Comparison of ENCODE assay signal across 8 mouse cellular contexts in the genomic region with DNA sequence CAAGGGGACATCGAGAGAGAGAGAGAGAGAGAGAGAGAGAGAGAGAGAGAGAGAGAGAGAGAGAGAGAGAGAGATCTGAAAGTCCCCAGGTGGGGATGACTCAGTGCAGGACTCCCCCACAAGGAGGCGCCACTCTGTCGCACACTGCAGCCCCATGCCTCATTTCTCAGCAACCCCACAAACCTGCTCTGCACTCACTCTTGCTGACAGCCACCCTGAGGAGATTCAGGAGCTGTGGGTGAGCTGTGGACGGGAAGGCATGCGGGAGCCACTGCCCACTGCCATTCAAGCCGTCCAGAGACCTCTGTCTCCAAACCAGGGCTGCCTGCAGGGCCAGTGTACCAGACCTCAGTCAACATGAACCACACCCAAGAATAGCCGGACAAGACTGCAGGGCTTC. TPM values are rescaled to one million over a fixed set of nuclear protein-coding genes. Genes with fewer than 3 reads are reported as not detected.
DNase-seq lines count a peak whose midpoint lies in the region; ATAC-seq and TF ChIP-seq lines count a peak whose summit lies in the region.

No protein-coding gene starts in this region.

- peak; percentile 30; the same call in 1 of the 2 replicates for TF ChIP-seq CTCF in testis, adult 2 months (IDR thresholded peaks at IDR 0.05; ENCODE audit: control insufficient read depth, insufficient read depth, insufficient replicate concordance, low read depth, low read length)
- TF ChIP-seq CTCF in stomach, postnatal 0 days (IDR thresholded peaks at IDR 0.05; ENCODE audit: low read depth) = peak; percentile 79

- no peak overlapping the region for H3K27ac ChIP-seq in forebrain, embryonic 14.5 days (ENCODE audit: low read depth, low read length)
- no peak overlapping the region for H3K27ac ChIP-seq in forebrain, embryonic 13.5 days
- no peak overlapping the region for H3K27ac ChIP-seq in testis, adult 2 months (ENCODE audit: control insufficient read depth, insufficient read depth, low read depth, low read length)
- H3K27ac ChIP-seq in limb, embryonic 12.5 days = no peak overlapping the region
- H3K27ac ChIP-seq in stomach, postnatal 0 days (replicated peaks) = no peak overlapping the region

- H3K4me2 ChIP-seq in forebrain, embryonic 14.5 days (ENCODE audit: low read length) = no peak overlapping the region
- H3K4me2 ChIP-seq in forebrain, embryonic 13.5 days = no peak overlapping the region
- H3K4me2 ChIP-seq in limb, embryonic 12.5 days = no peak overlapping the region
- no peak overlapping the region for H3K4me2 ChIP-seq in stomach, postnatal 0 days (replicated peaks; ENCODE audit: low read depth)

- ATAC-seq in forebrain, embryonic 14.5 days = no peak
- no peak for ATAC-seq in forebrain, embryonic 13.5 days
- ATAC-seq in limb, embryonic 12.5 days (ENCODE audit: insufficient number of reproducible peaks, insufficient read depth, low FRiP score, low TSS enrichment, low read depth) = no peak; the same call in 1 of the 2 replicates
- no peak for ATAC-seq in stomach, postnatal 0 days (ENCODE audit: low FRiP score, low TSS enrichment)

- no peaks in the 10 kb centered on the region for H3K36me3 ChIP-seq in forebrain, embryonic 14.5 days (ENCODE audit: control insufficient read depth, insufficient read depth, low read length)
- no peaks in the 10 kb centered on the region for H3K36me3 ChIP-seq in forebrain, embryonic 13.5 days (ENCODE audit: poor library complexity, severe bottlenecking)
- H3K36me3 ChIP-seq in testis, adult 2 months (ENCODE audit: control insufficient read depth, insufficient read depth, low read length) = no peaks in the 10 kb centered on the region
- H3K36me3 ChIP-seq in limb, embryonic 12.5 days = no peaks in the 10 kb centered on the region
- peaks cover 1% of the 10 kb centered on the region; the same call in 1 of the 2 replicates for H3K36me3 ChIP-seq in stomach, postnatal 0 days (ENCODE audit: control insufficient read depth, insufficient read depth, low read length)

- DNase-seq in forebrain, embryonic 14.5 days (ENCODE audit: low spot score) = peak; percentile 18
- DNase-seq in testis, postnatal 14 days (ENCODE audit: low spot score) = no peak
- peak; percentile 50 for DNase-seq in forelimb bud, embryonic 11.5 days (ENCODE audit: low read depth, low spot score)
- peak; percentile 75 for DNase-seq in stomach, postnatal 0 days (ENCODE audit: low spot score)
- no peak for DNase-seq in right cerebral cortex, adult 2 months (ENCODE audit: low spot score in 2 of 2)

- WGBS in forebrain, embryonic 14.5 days = 26% methylated on average over 7 of the region's 7 CpGs
- 20% methylated on average over 7 of the region's 7 CpGs for WGBS in forebrain, embryonic 13.5 days
- WGBS in limb, embryonic 12.5 days = 18% methylated on average over 7 of the region's 7 CpGs
- WGBS in stomach, postnatal 0 days = 8% methylated on average over 7 of the region's 7 CpGs

- H3K9ac ChIP-seq in forebrain, embryonic 14.5 days (ENCODE audit: low read length) = no peak overlapping the region
- no peak overlapping the region for H3K9ac ChIP-seq in forebrain, embryonic 13.5 days
- H3K9ac ChIP-seq in limb, embryonic 12.5 days (replicated peaks) = 0 out of 2 replicates have a peak overlapping the region, but pooled peaks have one; percentile 40
- no peak overlapping the region for H3K9ac ChIP-seq in stomach, postnatal 0 days (ENCODE audit: low read length)

- no peaks in the 10 kb centered on the region for H3K9me3 ChIP-seq in forebrain, embryonic 14.5 days (replicated peaks; ENCODE audit: control insufficient read depth, low read length)
- no peaks in the 10 kb centered on the region for H3K9me3 ChIP-seq in forebrain, embryonic 13.5 days (replicated peaks)
- no peaks in the 10 kb centered on the region for H3K9me3 ChIP-seq in limb, embryonic 12.5 days
- H3K9me3 ChIP-seq in stomach, postnatal 0 days (ENCODE audit: control insufficient read depth, low read length) = no peaks in the 10 kb centered on the region

- H3K4me3 ChIP-seq in forebrain, embryonic 14.5 days (ENCODE audit: low read depth, low read length) = no peak overlapping the region
- no peak overlapping the region for H3K4me3 ChIP-seq in forebrain, embryonic 13.5 days
- no peak overlapping the region for H3K4me3 ChIP-seq in testis, adult 2 months (ENCODE audit: control insufficient read depth, low read depth, low read length)
- no peak overlapping the region for H3K4me3 ChIP-seq in limb, embryonic 12.5 days (replicated peaks)
- H3K4me3 ChIP-seq in stomach, postnatal 0 days (ENCODE audit: low read depth, low read length) = no peak overlapping the region

- no peak for TF ChIP-seq EP300 in stomach, postnatal 0 days (optimal IDR thresholded peaks at IDR 0.05)

- H3K27me3 ChIP-seq in forebrain, embryonic 14.5 days (replicated peaks; ENCODE audit: control insufficient read depth, insufficient read depth, low read length) = no peaks in the 10 kb centered on the region
- H3K27me3 ChIP-seq in forebrain, embryonic 13.5 days = no peaks in the 10 kb centered on the region
- no peaks in the 10 kb centered on the region for H3K27me3 ChIP-seq in testis, adult 2 months (ENCODE audit: control insufficient read depth, insufficient read depth, low read length)
- peaks cover 19% of the 10 kb centered on the region for H3K27me3 ChIP-seq in limb, embryonic 12.5 days
- H3K27me3 ChIP-seq in stomach, postnatal 0 days (ENCODE audit: control insufficient read depth, insufficient read depth, low read length) = no peaks in the 10 kb centered on the region

- H3K4me1 ChIP-seq in forebrain, embryonic 14.5 days (ENCODE audit: control insufficient read depth, insufficient read depth, low read length) = no peaks in the 10 kb centered on the region
- peaks cover 8% of the 10 kb centered on the region; the same call in 1 of the 2 replicates for H3K4me1 ChIP-seq in forebrain, embryonic 13.5 days
- 0 out of 2 replicates have a peak, but pooled peaks cover 2% of the 10 kb centered on the region for H3K4me1 ChIP-seq in testis, adult 2 months (ENCODE audit: control insufficient read depth, insufficient read depth, low read length)
- H3K4me1 ChIP-seq in limb, embryonic 12.5 days (replicated peaks) = peaks cover 36% of the 10 kb centered on the region
- peaks cover 13% of the 10 kb centered on the region; the same call in 1 of the 2 replicates for H3K4me1 ChIP-seq in stomach, postnatal 0 days (replicated peaks; ENCODE audit: control insufficient read depth, insufficient read depth)

- no peak for TF ChIP-seq POLR2A in testis, adult 2 months (IDR thresholded peaks at IDR 0.05; ENCODE audit: control insufficient read depth, low read depth, low read length)

RNA-seq across cellular contexts. Expression of a gene that starts 23.7 kb away (rescaled TPM):
- polyA plus RNA-seq in forebrain, embryonic 14.5 days (2014; fragmentation: Nextera tagmentation; extraction: Ambion mirVana) = 0.22 and 0.42 TPM in 2 replicates
- 0.19 TPM in 2 replicates for polyA plus RNA-seq in forebrain, embryonic 13.5 days (2015; fragmentation: Nextera tagmentation; extraction: Ambion mirVana)
- polyA plus RNA-seq in testis, adult 2 months (2012; rRNA removed) = 0.22 and 0.90 TPM in 2 replicates
- polyA plus RNA-seq in limb, embryonic 12.5 days (2016; fragmentation: Nextera tagmentation; extraction: Ambion mirVana) = 0.73 and 0.98 TPM in 2 replicates
- 3.0 and 3.2 TPM in 2 replicates for polyA plus RNA-seq in stomach, postnatal 0 days (2015; fragmentation: Nextera tagmentation; extraction: Ambion mirVana)

RNA-seq across cellular contexts. Expression of a gene that starts 54.9 kb away (rescaled TPM):
- polyA plus RNA-seq in forebrain, embryonic 14.5 days (2014; fragmentation: Nextera tagmentation; extraction: Ambion mirVana) = 65.1 and 79.2 TPM in 2 replicates
- 94.4 and 104 TPM in 2 replicates for polyA plus RNA-seq in forebrain, embryonic 13.5 days (2015; fragmentation: Nextera tagmentation; extraction: Ambion mirVana)
- polyA plus RNA-seq in testis, adult 2 months (2012; rRNA removed) = 30.9 and 34.7 TPM in 2 replicates
- polyA plus RNA-seq in limb, embryonic 12.5 days (2016; fragmentation: Nextera tagmentation; extraction: Ambion mirVana) = 51.7 and 60.1 TPM in 2 replicates
- polyA plus RNA-seq in stomach, postnatal 0 days (2015; fragmentation: Nextera tagmentation; extraction: Ambion mirVana) = 51.1 and 51.3 TPM in 2 replicates

Comparison
In these comparisons a context has a peak if more than half of its experiments do, and no peak if none do; other contexts are left out.
1. DNase-seq: peak in forebrain, embryonic 14.5 days (single experiment), forelimb bud, embryonic 11.5 days (single experiment) and stomach, postnatal 0 days (single experiment); none in testis, postnatal 14 days (single experiment) and right cerebral cortex, adult 2 months (0 of 2).